Mouse (Mus musculus) heart, embryonic 14.5 days (tissue): ENCODE measurements around the gene Gm9887. TPM values are rescaled to one million over a fixed set of nuclear protein-coding genes. Genes with fewer than 3 reads are reported as not detected.
A peak's percentile ranks its signal among the peaks of the same experiment; 100 is the strongest.

Experiments used
- ATAC-seq: fragments of 200-750 bp; cut with Nextera tagmentation; 2 replicates; pipeline ENCODE4 v1.8.0; 2017; ENCODE audit warnings: low read depth, moderate TSS enrichment; ENCODE audit not compliant: insufficient number of reproducible peaks, insufficient read depth, low FRiP score
- H3K27ac ChIP-seq, 2 experiments: fragments of 200-500 bp in 1 of 2; fragments of 300-500 bp in 1 of 2; sonication (generic) in 1 of 2; replicated peaks in 1 of 2; 2 replicates each; pipeline ENCODE4 v1.5.1; 2012 to 2014; ENCODE audit warnings: low read depth in 2 of 2, low read length in 2 of 2, control low read depth in 1 of 2, mild to moderate bottlenecking in 1 of 2, mixed read lengths in 1 of 2; ENCODE audit not compliant: control insufficient read depth in 1 of 2, insufficient read depth in 1 of 2
- H3K27me3 ChIP-seq: fragments of 300-500 bp; sonication (generic); 2 replicates; pipeline ENCODE4 v1.6.1; 2014; ENCODE audit warnings: mild to moderate bottlenecking, low read length, control low read depth; ENCODE audit not compliant: control insufficient read depth, insufficient read depth
- H3K36me3 ChIP-seq: fragments of 300-500 bp; sonication (generic); 2 replicates; pipeline ENCODE4 v1.6.1; 2014; ENCODE audit warnings: mild to moderate bottlenecking, control low read depth, low read length, mixed read lengths; ENCODE audit not compliant: control insufficient read depth, insufficient read depth
- H3K4me1 ChIP-seq, 2 experiments: fragments of 200-500 bp in 1 of 2; fragments of 300-500 bp in 1 of 2; sonication (generic) in 1 of 2; 2 replicates each; pipeline ENCODE4 v1.6.1; 2012 to 2014; ENCODE audit warnings: low read length in 2 of 2, control low read depth in 1 of 2, mixed read lengths in 1 of 2; ENCODE audit not compliant: control insufficient read depth in 2 of 2, insufficient read depth in 2 of 2
- H3K4me2 ChIP-seq: fragments of 300-500 bp; sonication (generic); 2 replicates; pipeline ENCODE4 v1.6.1; 2014; ENCODE audit warnings: mild to moderate bottlenecking, low read length
- H3K4me3 ChIP-seq, 2 experiments: fragments of 200-500 bp in 1 of 2; fragments of 300-500 bp in 1 of 2; sonication (generic) in 1 of 2; 2 replicates each; pipeline ENCODE4 v1.5.1; 2012 to 2014; ENCODE audit warnings: low read length in 2 of 2, mild to moderate bottlenecking in 2 of 2, control low read depth in 1 of 2, low read depth in 1 of 2, moderate library complexity in 1 of 2; ENCODE audit not compliant: control insufficient read depth in 1 of 2, insufficient read depth in 1 of 2
- H3K9ac ChIP-seq: fragments of 300-500 bp; sonication (generic); 2 replicates; pipeline ENCODE4 v1.6.1; 2014; ENCODE audit warnings: mild to moderate bottlenecking, low read length
- H3K9me3 ChIP-seq: fragments of 300-500 bp; sonication (generic); 2 replicates; pipeline ENCODE4 v1.6.1; 2016; ENCODE audit warnings: low read length, control low read depth; ENCODE audit not compliant: control insufficient read depth
- WGBS: fragments of 180-500 bp; shearing (Covaris S2); extraction: QIAGEN DNeasy Blood & Tissue Kit; methylation state at CpG from one replicate; pipeline ENCODE4 v1.1.7; 2014; 5-methylcytosine and 5-hydroxymethylcytosine counted together
- polyA plus RNA-seq: library from polyadenylated mRNA; unstranded; fragments of >200 nt; fragmentation: Nextera tagmentation; extraction: Ambion mirVana; gene quantifications from 2 replicates; pipeline ENCODE4 v1.2.1, GENCODE M21; 2014

Gene Gm9887
- 1.5 and 1.7 TPM in 2 replicates for polyA plus RNA-seq

- peak within 1 kb of the TSS; percentile 85 to 100 for H3K4me3 ChIP-seq
- peak within 1 kb of the TSS; percentile 85 for H3K4me2 ChIP-seq
- H3K27ac ChIP-seq: peak within 1 kb of the TSS; percentile 96
- ATAC-seq: peak; percentile 94
- no peaks in the 10 kb centered on the region for H3K9me3 ChIP-seq
- H3K9ac ChIP-seq: peak within 1 kb of the TSS; percentile 100
- WGBS: under 1% methylated on average over 91 of the region's 121 CpGs
- H3K4me1 ChIP-seq: peaks cover 2 to 27% of the 10 kb centered on the region in 2 experiments
- H3K36me3 ChIP-seq: peaks cover 23% of the 10 kb centered on the region
- no peaks in the 10 kb centered on the region for H3K27me3 ChIP-seq
Measured at GRCm38 (mm10) chr12:69371854-69372671, at the start of gene Gm9887, which contains the start of gene Arf6. TSS of gene Gm9887 (minus strand) at chr12:69372458. TSS of gene Arf6 (plus strand) at chr12:69372150.

DNA sequence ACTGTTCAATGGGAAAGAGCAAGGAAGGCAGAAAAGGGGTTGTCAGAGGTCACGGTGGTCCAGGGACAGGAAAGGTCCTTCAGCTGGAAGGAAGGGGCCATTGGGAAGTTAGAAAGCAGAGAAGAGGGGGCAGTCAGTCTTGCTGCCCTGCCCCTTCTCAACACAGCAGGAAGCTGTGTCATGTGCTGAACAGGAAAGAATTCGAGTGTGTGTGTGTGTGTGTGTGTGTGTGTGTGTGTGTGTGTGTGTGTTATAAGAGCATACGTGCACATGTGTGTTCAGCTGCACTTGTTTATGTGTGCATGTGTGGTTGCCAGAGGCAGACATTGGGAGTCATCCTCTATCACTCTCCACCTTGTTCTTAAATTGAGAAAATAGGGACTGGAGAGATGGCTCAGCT lies 48.5 kb upstream of the Gm9887 start:
- Histone ChIP-seq H3K9me3 (no peaks in the 10 kb centered on the region), H3K4me2 (no peak overlapping the region), H3K4me3 (no peak overlapping the region), H3K27ac (no peak overlapping the region), H3K9ac (no peak overlapping the region), H3K27me3 (no peaks in the 10 kb centered on the region), H3K36me3 (no peaks in the 10 kb centered on the region), H3K4me1 (peaks cover 7 to 12% of the 10 kb centered on the region in 2 experiments; a peak in 3 of 4 replicates)
- ATAC-seq: no peak
- WGBS: 54% methylated on average over 3 of the region's 3 CpGs

- no peak overlapping the region for H3K9ac ChIP-seq
- 80% methylated on average over 4 of the region's 4 CpGs for WGBS
- H3K4me1 ChIP-seq: peaks cover 7 to 8% of the 10 kb centered on the region in 2 experiments; a peak in 3 of 4 replicates
- no peaks in the 10 kb centered on the region for H3K9me3 ChIP-seq
- H3K4me3 ChIP-seq: no peak overlapping the region
- H3K27ac ChIP-seq: no peak overlapping the region
- no peak for ATAC-seq
- no peaks in the 10 kb centered on the region for H3K36me3 ChIP-seq
- H3K27me3 ChIP-seq: no peaks in the 10 kb centered on the region
- no peak overlapping the region for H3K4me2 ChIP-seq
Measured at GRCm38 (mm10) chr12:69419606-69420005, 47.3 kb upstream of the Gm9887 start.

GRCm38 (mm10) chr12:69419017-69419605 lies 46.9 kb upstream of the Gm9887 start:
- 84% methylated on average over 14 of the region's 14 CpGs for whole genome bisulfite sequencing

GRCm38 (mm10) chr12:69418606-69419005 lies 46.3 kb upstream of the Gm9887 start:
- Histone ChIP-seq H3K36me3 (no peaks in the 10 kb centered on the region), H3K4me3 (no peak overlapping the region), H3K9me3 (no peaks in the 10 kb centered on the region), H3K27me3 (no peaks in the 10 kb centered on the region), H3K4me2 (no peak overlapping the region), H3K27ac (no peak overlapping the region), H3K4me1 (peaks cover 4 to 5% of the 10 kb centered on the region in 2 experiments; a peak in 3 of 4 replicates), H3K9ac (no peak overlapping the region)
- no peak for ATAC-seq
- 87% methylated on average over 13 of the region's 13 CpGs for WGBS

More at GRCm38 (mm10) chr12:69419017-69419605, 46.9 kb upstream of the Gm9887 start:
- Histone ChIP-seq H3K4me2 (no peak overlapping the region), H3K27ac (no peak overlapping the region), H3K27me3 (no peaks in the 10 kb centered on the region), H3K4me1 (peaks cover 4 to 5% of the 10 kb centered on the region in 2 experiments; a peak in 3 of 4 replicates), H3K9me3 (no peaks in the 10 kb centered on the region), H3K4me3 (no peak overlapping the region), H3K36me3 (no peaks in the 10 kb centered on the region), H3K9ac (no peak overlapping the region)
- ATAC-seq: no peak

GRCm38 (mm10) chr12:69417701-69418291 lies 45.5 kb upstream of the Gm9887 start:
- no peak for ATAC-seq
- Histone ChIP-seq H3K27ac (no peak overlapping the region), H3K4me1 (peaks cover 0 to under 1% of the 10 kb centered on the region in 2 experiments; a peak in 1 of 4 replicates), H3K9me3 (no peaks in the 10 kb centered on the region), H3K4me3 (no peak overlapping the region), H3K4me2 (no peak overlapping the region), H3K36me3 (no peaks in the 10 kb centered on the region), H3K9ac (no peak overlapping the region), H3K27me3 (no peaks in the 10 kb centered on the region)
- 59% methylated on average over 9 of the region's 9 CpGs for WGBS

DNA sequence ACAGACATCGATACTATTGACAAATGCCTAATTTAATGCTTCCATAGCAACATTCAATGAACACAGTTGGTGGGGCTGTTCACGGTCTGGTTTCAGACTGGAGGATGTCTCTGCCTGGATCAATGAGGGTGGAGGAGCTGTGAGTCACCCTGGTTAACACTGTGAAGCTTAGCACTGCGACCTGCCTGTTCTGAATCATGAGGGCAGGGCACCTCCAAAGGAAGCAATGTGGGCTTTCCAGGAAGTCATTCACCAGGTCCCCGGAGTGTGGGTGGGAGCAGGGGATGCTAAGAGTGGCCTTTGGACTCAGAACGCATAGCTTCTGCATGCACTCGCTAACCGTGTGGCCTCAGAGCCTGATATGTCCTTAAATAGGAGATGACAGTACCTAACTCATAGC lies 44.5 kb upstream of the Gm9887 start:
- no peaks in the 10 kb centered on the region for H3K36me3 ChIP-seq
- H3K9me3 ChIP-seq: no peaks in the 10 kb centered on the region
- H3K9ac ChIP-seq: no peak overlapping the region
- no peak overlapping the region for H3K27ac ChIP-seq
- no peaks in the 10 kb centered on the region for H3K4me1 ChIP-seq
- H3K27me3 ChIP-seq: no peaks in the 10 kb centered on the region
- 70% methylated on average over 7 of the region's 7 CpGs for WGBS
- H3K4me2 ChIP-seq: no peak overlapping the region
- ATAC-seq: no peak
- no peak overlapping the region for H3K4me3 ChIP-seq
